Mouse (Mus musculus): ENCODE measurements around the gene Arap1.

DNA sequence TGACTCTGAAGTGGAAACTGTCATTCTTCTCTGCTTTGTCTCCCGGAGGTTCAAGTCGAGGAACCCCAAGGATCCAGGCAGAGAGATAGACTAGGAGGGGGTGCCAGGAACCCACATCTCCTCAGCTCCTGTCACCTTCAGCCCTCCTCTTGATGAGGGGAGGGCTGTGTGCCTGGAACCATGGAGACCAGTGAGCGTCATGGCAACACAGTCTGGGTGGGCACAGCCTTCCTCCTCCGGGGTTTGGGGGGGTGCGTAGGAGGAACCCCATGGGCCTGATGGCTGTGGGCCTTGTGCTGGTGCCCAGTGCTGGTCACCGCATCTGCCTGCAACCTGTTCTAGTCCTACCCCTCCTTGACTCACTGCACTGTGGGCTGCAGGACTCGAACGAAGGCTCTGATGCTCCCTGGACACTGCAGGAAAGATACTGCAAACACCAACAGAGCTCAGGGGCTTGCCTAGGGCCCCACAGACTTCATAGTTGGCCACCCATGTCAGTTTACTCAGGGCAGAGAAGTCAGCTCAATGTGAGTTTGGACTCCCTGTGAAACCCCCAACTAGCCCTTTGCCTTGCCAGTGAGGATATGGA is 67.7 kb downstream of the Arap1 start:
- no peak for TF ChIP-seq EP300 (IDR thresholded peaks at IDR 0.05; ENCODE audit: insufficient read depth, low read depth, low read length)
- TF ChIP-seq POLR2A (IDR thresholded peaks at IDR 0.05; ENCODE audit: insufficient read depth, low read length): no peak
- TF ChIP-seq CTCF (IDR thresholded peaks at IDR 0.05; ENCODE audit: low read depth, low read length): no peak
